Mouse (Mus musculus): Measurements from ENCODE around the gene Gm4353. TPM values are rescaled to one million over a fixed set of nuclear protein-coding genes. Genes with fewer than 3 reads are reported as not detected.

Gene Gm4353
- 1 to 10 TPM; 2.1 to 2.5 TPM for total RNA-seq (2023)

GRCm38 (mm10) chr7:116084366-116084765 lies at the start of gene Gm4353:
Gene Gm4353 (minus strand): TSS chr7:116084635.

GRCm38 (mm10) chr7:116039196-116039537 lies 45.3 kb downstream of the Gm4353 start, which contains the start of gene 1110004F10Rik:
Gene 1110004F10Rik (plus strand): TSS chr7:116039397.

GRCm38 (mm10) chr7:116038511-116038910 lies 45.9 kb downstream of the Gm4353 start, which contains the start of gene Sox6:
Gene Sox6 (minus strand): TSS chr7:116038796.

Other genes with a start within 250 kb of the Gm4353 start
- gene Sox6, start 45.8 kb downstream of the Gm4353 start, total RNA-seq (2023) = 10 to 100 TPM; 13.7 to 26.1 TPM
- gene 1110004F10Rik, start 45.2 kb downstream of the Gm4353 start, total RNA-seq (2023) = 10 to 100 TPM; 35.1 to 42.6 TPM
- gene Plekha7, start 223.7 kb upstream of the Gm4353 start, total RNA-seq (2023) = under 1 TPM in 1 of 2 experiments, not detected in 1; 0.15 TPM
- gene Rps13, start 249.6 kb upstream of the Gm4353 start, total RNA-seq (2023) = 100 to 1,000 TPM; 429 to 436 TPM